Mouse (Mus musculus) gastrocnemius, postnatal 10 days (tissue): Measurements from ENCODE around the gene Tmem158. TPM values are rescaled to one million over a fixed set of nuclear protein-coding genes. Genes with fewer than 3 reads are reported as not detected.
A peak's percentile ranks its signal among the peaks of the same experiment; 100 is the strongest.

Source experiments
- DNase-seq: peaks from one replicate; pipeline ENCODE4 v3.0.0; 2021; ENCODE audit warnings: mixed read lengths
- total RNA-seq, 2 experiments: library from RNA; stranded (reverse); gene quantifications; 2 replicates each; pipeline ENCODE4 v1.2.3; 2021

Gene Tmem158
- total RNA-seq, 2 experiments from 2014 or later, result 6.9 to 8.2 TPM

DNA sequence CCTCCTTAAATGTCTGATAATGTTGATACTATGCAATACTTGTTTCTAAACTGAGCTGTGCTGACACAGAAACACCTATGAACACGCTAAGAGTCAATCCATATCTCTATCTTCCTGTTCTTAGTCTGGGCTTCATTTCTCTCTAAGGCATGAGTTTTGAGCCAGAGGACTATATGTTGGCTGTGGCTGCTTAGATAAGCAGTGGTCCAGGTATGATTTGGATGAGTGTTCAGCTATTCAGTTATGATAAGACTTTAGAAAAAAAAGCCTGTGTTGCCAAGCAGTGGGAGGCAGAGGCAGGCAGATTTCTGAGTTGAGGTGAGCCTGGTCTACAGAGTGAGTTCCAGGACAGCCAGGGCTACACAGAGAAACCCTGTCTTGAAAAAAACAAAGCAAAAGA lies 12.6 kb downstream of the Tmem158 start:
- no peak for DNase-seq

DNA sequence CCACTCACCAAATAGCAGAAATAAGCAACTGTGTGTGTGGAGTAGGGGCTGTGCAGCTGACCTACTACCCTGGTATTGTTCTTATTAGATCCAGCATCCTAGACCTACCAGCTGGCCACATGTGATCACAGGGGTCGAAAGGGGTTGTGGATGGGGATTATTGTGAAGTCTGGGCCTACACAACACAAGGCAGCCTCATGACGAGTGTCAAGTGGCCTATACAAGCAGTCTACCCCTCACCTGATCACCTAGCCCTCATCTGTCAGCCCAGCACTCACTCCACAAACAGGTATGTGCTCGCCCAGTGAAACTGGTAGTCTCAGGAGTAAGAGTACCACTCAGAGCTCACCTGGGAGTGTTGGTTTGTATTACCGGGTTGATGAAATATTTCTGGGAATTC lies 15.4 kb downstream of the Tmem158 start:
- DNase-seq, result no peak

DNA sequence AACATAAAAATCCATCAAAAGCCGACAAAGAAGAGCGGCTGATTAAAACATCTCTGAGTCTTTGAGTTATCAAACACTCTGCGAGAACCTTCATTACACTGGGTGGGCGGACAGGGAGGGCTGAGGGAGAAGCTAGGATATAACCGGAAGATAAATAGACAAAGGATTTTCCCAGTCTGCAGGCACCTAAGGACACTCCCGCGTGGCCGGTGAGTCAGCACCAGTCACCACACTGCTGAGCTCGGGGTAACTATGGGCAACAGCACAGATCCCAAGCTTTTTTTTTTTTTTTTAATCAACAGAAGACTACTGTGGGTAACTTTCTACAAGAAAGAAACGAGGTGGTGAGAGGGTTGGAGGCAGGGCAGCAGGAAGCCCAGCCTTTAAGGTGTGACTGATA lies 16.6 kb downstream of the Tmem158 start:
- no peak for DNase-seq

GRCm38 (mm10) chr9:123241191-123241590 lies 19.4 kb downstream of the Tmem158 start:
- DNase-seq, result no peak

DNA sequence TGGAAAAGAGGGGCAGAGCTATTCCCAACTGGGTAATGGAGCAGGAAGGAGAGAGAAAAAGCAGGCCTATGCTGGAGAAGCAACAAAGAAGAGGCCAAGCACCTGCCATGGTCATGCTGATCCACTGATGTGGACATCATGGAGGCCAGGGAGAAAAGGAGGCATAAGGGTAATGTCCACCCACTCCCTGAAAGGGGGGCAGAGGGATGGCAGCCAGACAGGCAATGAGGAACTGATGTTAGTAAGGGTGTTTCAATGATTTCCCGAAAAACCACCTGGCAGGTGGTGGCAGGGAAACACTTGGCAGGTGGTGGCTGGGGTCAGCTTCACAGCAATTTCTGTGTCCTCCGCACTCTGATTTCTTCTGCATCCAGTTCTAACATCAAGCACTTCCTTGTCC lies 19.8 kb downstream of the Tmem158 start:
- no peak for DNase-seq

GRCm38 (mm10) chr9:123240271-123240670 lies 20.3 kb downstream of the Tmem158 start:
- DNase-seq, result no peak

GRCm38 (mm10) chr9:123239651-123240050 lies 20.9 kb downstream of the Tmem158 start:
- DNase-seq, result no peak

DNA sequence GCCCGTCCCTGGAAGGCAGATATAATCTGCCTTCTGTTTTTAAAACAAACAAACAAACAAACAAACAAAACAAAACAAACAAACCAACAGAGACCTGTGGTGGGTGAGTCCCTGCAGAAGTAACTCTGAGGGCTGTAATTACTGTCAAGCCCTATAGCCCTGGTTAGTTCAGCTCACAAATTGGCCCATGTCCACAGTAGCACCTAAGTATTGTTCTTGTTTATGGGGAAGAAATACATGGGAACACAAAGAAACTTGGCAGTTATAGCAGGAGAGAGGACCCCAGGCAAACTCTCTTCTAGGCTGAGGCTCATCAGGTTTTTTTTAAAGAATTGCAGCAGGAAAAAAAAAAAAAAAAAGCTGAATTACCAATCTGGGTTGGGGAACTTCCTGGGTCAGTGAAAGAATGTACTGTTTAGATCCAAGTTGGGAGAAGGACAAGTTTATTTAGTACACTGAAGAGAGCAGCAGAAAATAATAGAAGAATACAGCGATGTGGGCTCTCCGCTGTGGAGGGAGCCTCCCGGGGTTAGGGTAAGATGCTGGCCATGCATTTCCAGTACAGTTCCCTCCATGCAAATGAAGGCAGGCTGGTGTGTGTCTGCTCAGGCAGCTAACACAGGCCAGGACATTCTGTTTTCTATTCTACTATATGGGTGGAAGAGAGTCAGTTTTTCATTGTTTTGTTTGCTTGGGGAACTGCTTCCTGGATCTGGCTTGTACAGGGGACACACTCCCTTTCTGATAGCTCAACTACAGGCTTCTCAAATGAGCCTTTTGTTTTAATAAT lies 22.1 kb downstream of the Tmem158 start:
- no peak for DNase-seq

DNA sequence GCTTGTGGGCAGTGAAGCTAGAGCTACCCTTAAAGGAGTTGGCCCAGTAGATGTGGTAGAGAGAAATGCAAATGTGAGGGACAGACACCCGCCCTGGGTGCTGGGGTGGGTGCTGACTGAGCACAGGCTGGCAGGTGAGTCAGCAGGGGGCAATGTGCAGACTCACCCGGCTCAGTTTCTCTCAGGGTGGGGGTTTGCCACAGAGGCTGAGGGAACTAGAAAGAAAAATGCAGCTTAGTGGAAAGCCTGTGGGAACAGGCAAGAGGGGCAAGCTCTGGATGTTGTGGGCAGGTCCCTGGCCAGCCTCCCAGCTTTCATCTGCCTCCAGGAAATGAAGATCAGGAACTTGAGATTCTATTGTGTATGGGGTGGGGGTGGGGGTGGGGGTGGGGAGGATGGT lies 22.8 kb downstream of the Tmem158 start:
- peak; percentile 29 for DNase-seq

DNA sequence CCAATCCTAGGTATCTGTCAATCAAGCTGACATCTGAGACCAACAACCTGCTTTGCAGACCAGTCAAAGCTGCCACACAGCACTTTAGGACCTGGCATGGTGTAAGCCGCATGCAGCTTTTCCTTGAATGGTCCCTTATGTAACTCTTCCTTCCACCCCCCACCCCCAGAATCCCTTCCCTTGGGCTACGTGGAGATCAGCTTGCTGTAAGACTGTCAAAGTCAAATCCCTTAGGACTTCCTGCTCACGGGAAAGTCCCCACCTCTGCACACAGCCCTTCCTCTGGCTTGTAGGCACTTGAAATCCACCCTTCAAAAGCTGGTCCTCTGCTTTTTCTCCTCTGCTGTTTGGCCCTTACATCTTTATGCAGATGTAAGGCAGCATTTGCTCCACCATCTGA lies 24.9 kb downstream of the Tmem158 start:
- DNase-seq, result no peak

DNA sequence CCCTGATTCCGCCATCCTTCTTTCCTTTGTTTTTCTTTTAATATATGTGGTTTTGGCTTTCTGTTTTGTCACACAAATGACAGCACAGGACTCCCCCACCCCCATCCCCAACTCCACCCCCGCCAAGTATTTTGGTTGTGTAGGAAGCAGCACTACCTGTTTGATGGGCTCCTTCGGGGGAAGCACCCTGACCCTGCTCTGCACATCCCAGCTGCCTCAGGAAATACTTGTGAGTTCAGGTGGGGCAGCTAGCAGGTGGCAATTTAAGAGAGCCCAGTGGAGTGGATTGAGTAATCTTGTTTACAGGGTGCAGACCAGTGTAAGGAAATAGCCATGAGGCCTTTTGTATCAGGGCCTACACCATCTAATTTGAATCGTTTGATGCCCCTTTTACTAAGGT lies 30.7 kb downstream of the Tmem158 start:
- no peak for DNase-seq

GRCm38 (mm10) chr9:123228671-123229070 lies 31.9 kb downstream of the Tmem158 start:
- DNase-seq, result no peak

- DNase-seq, result no peak
Observed at GRCm38 (mm10) chr9:123227106-123227750, 33.3 kb downstream of the Tmem158 start.

GRCm38 (mm10) chr9:123224863-123225431 lies 35.6 kb downstream of the Tmem158 start:
- no peak for DNase-seq

- no peak for DNase-seq
Observed at GRCm38 (mm10) chr9:123219826-123220225, 40.7 kb downstream of the Tmem158 start.

DNA sequence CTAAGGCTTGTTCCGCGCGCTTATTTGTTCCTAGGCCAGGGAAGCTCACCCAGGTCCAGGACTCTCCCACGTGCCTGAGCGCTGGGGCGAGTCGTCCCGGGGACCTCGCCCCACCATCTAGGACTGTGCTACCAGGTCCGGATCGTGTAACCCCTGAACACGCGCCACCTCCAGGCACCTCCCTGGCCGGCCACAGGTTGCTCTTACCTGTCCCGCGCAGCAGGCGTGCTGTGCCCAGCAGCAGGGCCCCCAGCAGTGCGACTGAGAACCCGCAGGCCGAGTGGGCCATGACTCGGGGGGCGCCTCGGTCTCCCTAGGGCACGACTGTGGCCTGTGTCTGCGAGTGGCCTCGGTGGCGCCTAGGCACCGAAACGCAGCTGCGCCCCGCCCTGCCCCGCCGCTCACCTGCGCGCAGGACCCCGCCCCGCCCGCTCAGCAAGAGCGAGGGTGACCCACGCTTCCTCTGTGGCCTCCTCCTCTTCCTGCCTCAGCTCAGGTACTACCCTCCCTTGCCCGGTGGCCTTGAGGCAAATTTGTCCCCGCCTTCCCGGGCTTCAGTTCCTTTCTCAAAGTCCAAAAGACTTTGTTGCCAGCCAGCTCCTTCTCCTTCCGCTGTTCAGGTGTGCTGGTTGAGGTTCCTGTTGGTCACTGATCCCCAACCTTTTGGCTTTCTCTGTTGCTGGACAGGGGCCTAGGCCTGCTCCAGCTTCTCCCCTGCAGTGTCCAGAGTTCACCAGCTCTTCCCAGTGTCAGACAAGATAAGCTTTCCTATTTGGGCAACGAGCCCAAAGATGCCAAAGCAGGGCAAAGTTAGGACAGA lies 44.7 kb downstream of the Tmem158 start, which contains the start of gene Cdcp1:
TSS of gene Cdcp1 (minus strand) at position 418 of the 820 bp plus-strand sequence.
- DNase-seq, result no peak

- no peak for DNase-seq
Observed at GRCm38 (mm10) chr9:123213371-123213770, 47.2 kb downstream of the Tmem158 start.

Other genes starting within 250 kb of the Tmem158 start
- 10 to 100 TPM; 12.8 to 12.9 TPM for gene Tmem42, start 239.4 kb downstream of the Tmem158 start, total RNA-seq
- gene Tgm4, start 226.0 kb downstream of the Tmem158 start, total RNA-seq, result under 1 TPM; 0.38 to 0.49 TPM
- 10 to 100 TPM; 43.3 to 46.9 TPM for gene Zdhhc3, start 147.6 kb downstream of the Tmem158 start, total RNA-seq
- 10 to 100 TPM; 18.7 to 24.0 TPM for gene Exosc7, start 147.5 kb downstream of the Tmem158 start, total RNA-seq
- 100 to 1,000 TPM in 1 of 2 experiments, 10 to 100 TPM in 1; 92.5 to 112 TPM for gene Clec3b, start 109.8 kb downstream of the Tmem158 start, total RNA-seq
- not detected for gene Cdcp1, start 44.7 kb downstream of the Tmem158 start, total RNA-seq
- 100 to 1,000 TPM in 1 of 2 experiments, 10 to 100 TPM in 1; 42.8 to 125 TPM for gene Lars2, start 106.2 kb upstream of the Tmem158 start, total RNA-seq
- 10 to 100 TPM; 34.7 to 35.3 TPM for gene Limd1, start 217.9 kb upstream of the Tmem158 start, total RNA-seq